Mouse (Mus musculus) small intestine, adult 10 weeks (tissue): ENCODE results near the gene Sval2. TPM values are rescaled to one million over a fixed set of nuclear protein-coding genes. Genes with fewer than 3 reads are reported as not detected.

ENCODE experiments used
- polyA plus RNA-seq: library from polyadenylated mRNA; stranded (reverse); fragments of 350-450 nt; fragmentation: Illumina TruSeq; extraction: RNeasy Lipid Tissue Mini Kit (QIAGEN cat#74804); gene quantifications from one replicate; pipeline ENCODE4 v1.2.3, GENCODE M21; 2014; ENCODE audit warnings: low replicate concordance

Gene Sval2
- polyA plus RNA-seq: not detected

GRCm38 (mm10) chr6:41852689-41853088, at the start of gene Sval2:
TSS of gene Sval2 (plus strand) at chr6:41852989.

GRCm38 (mm10) chr6:41847235-41847634, 5.6 kb upstream of the Sval2 start, which contains the start of gene Pip:
TSS of gene Pip (plus strand) at chr6:41847535.

Other genes starting within 250 kb of the Sval2 start
- gene Ephb6, start 247.5 kb upstream of the Sval2 start, polyA plus RNA-seq: not detected
- 0.19 TPM for gene Trpv6, start 216.6 kb upstream of the Sval2 start, polyA plus RNA-seq
- gene Trpv5, start 172.2 kb upstream of the Sval2 start, polyA plus RNA-seq: not detected
- gene Llcfc1, start 168.6 kb upstream of the Sval2 start, polyA plus RNA-seq: not detected
- not detected for gene Kel, start 148.7 kb upstream of the Sval2 start, polyA plus RNA-seq
- gene Olfr459, start 77.8 kb upstream of the Sval2 start, polyA plus RNA-seq: not detected
- gene Pip, start 5.5 kb upstream of the Sval2 start, polyA plus RNA-seq: not detected
- gene Sval1, start 98.6 kb downstream of the Sval2 start, polyA plus RNA-seq: 1.7 TPM
- not detected for gene Sval3, start 115.2 kb downstream of the Sval2 start, polyA plus RNA-seq
- not detected for gene Sva, start 185.4 kb downstream of the Sval2 start, polyA plus RNA-seq